Mouse (Mus musculus) ovary, postnatal 10 days (tissue): ENCODE data around the gene Vtn.

ENCODE experiments used
- DNase-seq: peaks from one replicate; pipeline ENCODE4 v3.0.0; 2022; ENCODE audit warnings: low spot score

Vtn gene

GRCm38 (mm10) chr11:78534516-78534915 lies 35.6 kb downstream of the Vtn start:
- no peak for DNase-seq

- DNase-seq: no peak
These were observed 36.6 kb downstream of the Vtn start for GRCm38 (mm10) chr11:78535376-78536079.

GRCm38 (mm10) chr11:78536080-78536689 lies 37.3 kb downstream of the Vtn start, which contains the start of the genes Tnfaip1 and Ift20:
Gene Tnfaip1, minus strand, starts transcription at chr11:78536332.
Gene Ift20, plus strand, starts transcription at chr11:78536361.
- DNase-seq: peak; percentile 80

GRCm38 (mm10) chr11:78536690-78537084 lies 37.8 kb downstream of the Vtn start:
- no peak for DNase-seq

DNA sequence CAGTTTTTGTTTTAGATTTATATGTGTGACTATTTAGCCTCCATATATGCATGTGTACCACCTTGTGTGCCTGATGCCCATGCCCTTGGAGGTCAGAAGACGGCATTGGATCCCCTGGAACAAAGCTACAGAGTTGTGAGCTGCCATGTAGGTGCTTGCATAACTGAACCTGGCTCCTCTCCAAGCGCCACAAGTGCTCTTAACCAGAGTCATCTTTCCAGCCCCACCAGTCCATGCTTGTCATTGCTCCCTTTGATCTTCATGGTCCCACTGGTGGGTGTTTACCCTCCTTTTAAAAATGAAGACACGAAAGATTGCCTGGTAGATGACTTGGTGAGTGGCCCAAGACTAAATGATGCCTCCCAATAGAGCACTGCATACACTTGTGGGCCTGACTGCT lies 41.5 kb downstream of the Vtn start:
- no peak for DNase-seq

DNA sequence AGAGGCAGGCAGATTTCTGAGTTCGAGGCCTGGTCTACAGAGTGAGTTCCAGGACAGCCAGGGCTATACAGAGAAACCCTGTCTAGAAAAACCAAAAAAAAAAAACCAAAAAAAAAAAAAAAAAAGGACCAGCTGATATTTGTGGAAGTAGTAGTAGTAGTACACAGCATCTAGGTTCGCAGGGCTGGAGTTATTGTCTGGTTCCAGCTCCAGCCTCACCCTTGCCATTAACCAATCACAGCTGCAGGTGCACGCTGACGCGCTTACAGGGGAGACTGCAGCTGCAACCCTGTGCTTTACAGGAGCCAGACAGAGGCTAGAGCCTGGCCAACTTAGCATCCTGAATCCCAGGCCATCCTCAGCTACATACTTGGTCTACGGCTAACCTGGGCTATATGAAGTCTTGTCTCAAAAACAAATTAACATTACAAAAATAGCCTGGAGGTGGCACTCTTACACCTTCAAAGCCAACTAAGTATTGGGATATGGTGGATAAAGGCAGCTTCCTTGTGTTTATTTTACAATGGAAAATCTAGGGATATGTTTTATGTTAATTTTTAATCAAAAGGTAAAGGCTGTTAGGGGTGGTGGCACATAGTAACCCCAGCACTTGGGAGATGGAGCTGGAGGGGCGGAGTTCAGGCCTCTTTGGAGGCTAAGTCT lies 45.7 kb downstream of the Vtn start:
- DNase-seq: no peak

DNA sequence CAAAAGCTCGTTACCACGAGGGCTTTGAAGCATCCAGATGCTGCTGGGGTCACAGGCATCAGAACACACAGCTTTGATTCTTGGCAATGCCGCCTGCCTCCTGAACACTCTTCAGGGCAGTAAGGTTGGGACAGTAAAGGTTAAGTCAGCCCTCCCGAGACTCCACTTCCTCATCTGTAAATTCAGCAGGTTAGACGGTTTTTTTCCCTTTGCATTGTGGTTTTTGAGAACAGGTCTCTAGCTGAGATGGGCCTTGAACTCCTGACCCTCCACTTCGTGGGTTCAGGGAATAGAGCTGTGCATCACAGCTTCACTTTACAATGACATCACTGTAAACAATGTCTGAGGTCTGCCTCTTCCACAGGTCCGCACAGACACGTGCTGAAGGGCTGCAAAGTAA lies 46.3 kb downstream of the Vtn start:
- no peak for DNase-seq

DNA sequence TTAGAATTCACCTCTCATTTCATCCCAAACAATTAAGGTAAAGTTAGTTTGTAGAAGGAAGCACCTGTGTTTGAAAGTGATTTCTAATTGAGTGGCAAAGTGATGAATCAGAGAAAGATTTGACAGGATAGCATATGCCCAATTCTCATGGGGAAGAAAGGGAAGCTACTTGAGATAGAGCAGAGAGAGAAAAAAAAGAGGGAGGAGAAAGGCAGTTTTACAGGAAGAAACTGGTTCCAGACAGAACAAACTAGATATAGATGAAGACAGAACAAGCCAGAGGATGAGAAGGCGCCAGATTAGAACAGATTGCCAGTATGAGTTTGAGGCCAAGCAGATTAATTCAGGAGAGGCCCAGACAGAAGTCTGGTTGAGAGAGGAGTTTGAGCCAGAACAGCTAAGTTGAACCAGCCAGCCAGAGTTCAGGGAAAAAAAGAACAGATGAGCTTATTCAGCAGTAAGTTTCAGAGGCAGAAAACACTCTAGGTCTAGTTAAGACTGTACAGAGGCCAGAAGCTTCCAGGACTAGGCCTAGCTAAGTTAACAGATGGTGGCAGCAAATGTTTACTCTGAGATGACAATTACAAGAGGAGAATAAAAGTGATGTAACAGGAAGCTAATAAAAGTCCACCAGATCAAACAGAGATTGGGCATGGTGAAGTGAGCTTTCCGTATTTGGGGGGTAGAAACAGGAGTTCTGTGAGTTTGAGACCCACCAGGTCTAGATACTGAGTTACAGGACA lies 49.0 kb downstream of the Vtn start:
- no peak for DNase-seq

GRCm38 (mm10) chr11:78549491-78549987 lies 50.6 kb downstream of the Vtn start:
- DNase-seq: no peak

DNA sequence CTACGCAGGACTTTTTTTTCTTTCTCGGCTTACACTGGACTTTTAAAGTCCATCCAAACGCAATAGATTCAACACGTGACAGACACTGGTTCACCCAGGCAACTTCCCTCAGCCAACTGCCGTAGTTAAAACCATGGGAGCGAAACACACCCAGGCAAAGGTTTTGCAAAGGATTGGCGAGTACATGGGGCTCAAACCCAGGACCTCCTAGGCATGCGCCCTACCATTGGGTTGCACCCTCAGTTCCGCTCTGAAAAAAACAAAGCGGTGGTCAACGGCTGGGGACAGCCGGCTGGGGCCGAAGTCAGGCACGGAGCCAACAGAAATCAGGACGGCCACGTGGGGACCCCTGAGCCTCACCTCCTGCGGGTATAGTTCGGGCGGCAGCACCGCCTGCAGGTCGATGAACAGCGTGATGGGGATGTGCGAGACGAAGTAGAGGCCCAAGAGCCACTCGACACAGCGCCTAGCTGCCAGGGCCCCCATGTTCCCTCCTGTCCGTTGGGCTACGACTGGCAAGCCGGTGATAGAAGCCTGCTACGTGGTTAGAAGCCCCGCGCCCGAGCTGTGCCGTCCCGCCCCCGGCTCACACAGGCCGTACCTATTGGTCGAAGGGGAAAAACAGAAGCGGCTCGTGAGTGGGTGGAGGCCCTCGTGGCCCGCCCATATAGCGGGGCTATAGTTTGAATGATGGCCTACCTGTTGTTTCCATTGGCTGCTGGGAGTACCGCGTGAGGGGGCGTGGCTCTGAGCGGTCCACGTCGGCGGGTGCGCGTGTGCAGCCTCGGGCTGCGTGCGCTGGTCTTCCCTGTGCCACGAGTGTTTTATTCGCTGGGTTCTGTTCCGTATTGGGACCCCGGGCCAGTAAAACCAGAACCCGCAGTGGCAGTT lies 51.5 kb downstream of the Vtn start, which contains the start of gene Tmem97:
Gene Tmem97 (minus strand): TSS at position 610 of the 891 bp plus-strand sequence.
- peak; percentile 67 for DNase-seq

GRCm38 (mm10) chr11:78551059-78551398 lies 52.1 kb downstream of the Vtn start:
- no peak for DNase-seq
